Mouse (Mus musculus): ENCODE measurements at regions not wholly inside any gene's neighbourhood (a gene's known extent, or its start where the extent isn't known, plus 50 kb on each side); places are given as distances from the start of the nearest gene placed in this dataset.

DNA sequence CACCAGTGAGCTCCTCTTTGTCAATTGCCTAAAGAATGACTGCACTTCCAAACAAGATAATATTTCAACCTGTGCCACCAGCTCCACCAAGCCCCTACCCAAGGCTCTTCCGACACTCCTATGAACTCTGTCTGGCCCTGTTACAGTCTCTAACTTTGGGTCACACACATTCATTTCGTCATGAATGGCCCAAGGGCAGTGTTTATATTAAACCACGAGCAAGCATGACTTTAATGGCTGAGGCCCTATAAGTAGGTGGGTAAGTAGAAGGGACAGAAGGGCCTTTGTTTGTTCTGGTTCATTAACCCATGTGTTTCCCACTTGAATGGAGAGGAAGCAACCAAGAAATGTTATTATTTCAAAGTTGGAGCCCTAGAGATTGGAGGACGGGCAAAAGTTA, 714.9 kb upstream of the 3110018I06Rik start:
- TF ChIP-seq CTCF (IDR thresholded peaks at IDR 0.05; ENCODE audit: low read depth): no peak
- no peak for TF ChIP-seq EP300 (IDR thresholded peaks at IDR 0.05; ENCODE audit: low read depth)

Measured in liver, postnatal 0 days (tissue).